Mouse (Mus musculus) G1E (cell line): Measurements from ENCODE around the gene Stx18.

Experiments
- CTCF ChIP-seq: IDR thresholded peaks from 2 replicates; pipeline ENCODE4 v1.5.1; 2012; ENCODE audit warnings: low read depth, low read length, inconsistent platforms, mixed read lengths
- GATA1 ChIP-seq: IDR thresholded peaks from 2 replicates; pipeline ENCODE4 v1.6.1; 2012; ENCODE audit warnings: borderline replicate concordance, low read length, inconsistent platforms, mixed read lengths
- GATA2 ChIP-seq: IDR thresholded peaks from 2 replicates; pipeline ENCODE4 v1.6.1; 2012; ENCODE audit warnings: low read depth, low read length, inconsistent platforms, borderline replicate concordance
- POLR2AphosphoS5 ChIP-seq: IDR thresholded peaks from 2 replicates; pipeline ENCODE4 v1.6.1; 2012; ENCODE audit warnings: low read depth, low read length, inconsistent platforms; ENCODE audit not compliant: insufficient replicate concordance
- TAL1 ChIP-seq: conservative IDR thresholded peaks from 2 replicates; pipeline ENCODE4 v1.6.1; 2012; ENCODE audit warnings: low read depth, low read length, inconsistent platforms, mixed read lengths

GRCm38 (mm10) chr5:38062709-38063108, 24.2 kb downstream of the Stx18 start:
- TF ChIP-seq CTCF, result no peak
- no peak for TF ChIP-seq TAL1
- TF ChIP-seq GATA1, result no peak
- TF ChIP-seq GATA2, result no peak
- TF ChIP-seq POLR2AphosphoS5, result no peak
